Mouse (Mus musculus) intestine, embryonic 15.5 days (tissue): ENCODE measurements around the gene Gm20605. TPM values are rescaled to one million over a fixed set of nuclear protein-coding genes. Genes with fewer than 3 reads are reported as not detected.

ENCODE experiments used
- ATAC-seq: fragments of 200-750 bp; cut with Nextera tagmentation; 2 replicates; pipeline ENCODE4 v1.8.0; 2017; ENCODE audit warnings: moderate TSS enrichment, moderate library complexity
- H3K27ac ChIP-seq: fragments of 300-500 bp; sonication (generic); 2 replicates; pipeline ENCODE4 v1.5.1; 2015; ENCODE audit warnings: mild to moderate bottlenecking, inconsistent platforms
- H3K27me3 ChIP-seq: fragments of 300-500 bp; sonication (generic); replicated peaks from 2 replicates; pipeline ENCODE4 v1.6.1; 2015; ENCODE audit warnings: inconsistent platforms
- H3K36me3 ChIP-seq: fragments of 300-500 bp; sonication (generic); 2 replicates; pipeline ENCODE4 v1.6.1; 2015; ENCODE audit warnings: inconsistent platforms
- H3K4me1 ChIP-seq: fragments of 300-500 bp; sonication (generic); replicated peaks from 2 replicates; pipeline ENCODE4 v1.6.1; 2015; ENCODE audit warnings: inconsistent platforms
- H3K4me2 ChIP-seq: fragments of 300-500 bp; sonication (generic); replicated peaks from 2 replicates; pipeline ENCODE4 v1.6.1; 2015; ENCODE audit warnings: mild to moderate bottlenecking, inconsistent platforms
- H3K4me3 ChIP-seq: fragments of 300-500 bp; sonication (generic); replicated peaks from 2 replicates; pipeline ENCODE4 v1.5.1; 2015; ENCODE audit warnings: inconsistent platforms
- H3K9ac ChIP-seq: fragments of 300-500 bp; sonication (generic); 2 replicates; pipeline ENCODE4 v1.6.1; 2015; ENCODE audit warnings: inconsistent platforms
- H3K9me3 ChIP-seq: fragments of 300-500 bp; sonication (generic); 2 replicates; pipeline ENCODE4 v1.6.1; 2016; ENCODE audit warnings: inconsistent platforms
- WGBS: fragments of 180-500 bp; shearing (Covaris S2); methylation state at CpG from one replicate; pipeline ENCODE4 v1.1.7; 2015; 5-methylcytosine and 5-hydroxymethylcytosine counted together
- polyA plus RNA-seq: library from polyadenylated mRNA; unstranded; fragments of >200 nt; fragmentation: Nextera tagmentation; extraction: Ambion mirVana; gene quantifications from 2 replicates; pipeline ENCODE4 v1.2.1, GENCODE M21; 2015

Gene Gm20605
- 7.4 and 8.0 TPM in 2 replicates for polyA plus RNA-seq

DNA sequence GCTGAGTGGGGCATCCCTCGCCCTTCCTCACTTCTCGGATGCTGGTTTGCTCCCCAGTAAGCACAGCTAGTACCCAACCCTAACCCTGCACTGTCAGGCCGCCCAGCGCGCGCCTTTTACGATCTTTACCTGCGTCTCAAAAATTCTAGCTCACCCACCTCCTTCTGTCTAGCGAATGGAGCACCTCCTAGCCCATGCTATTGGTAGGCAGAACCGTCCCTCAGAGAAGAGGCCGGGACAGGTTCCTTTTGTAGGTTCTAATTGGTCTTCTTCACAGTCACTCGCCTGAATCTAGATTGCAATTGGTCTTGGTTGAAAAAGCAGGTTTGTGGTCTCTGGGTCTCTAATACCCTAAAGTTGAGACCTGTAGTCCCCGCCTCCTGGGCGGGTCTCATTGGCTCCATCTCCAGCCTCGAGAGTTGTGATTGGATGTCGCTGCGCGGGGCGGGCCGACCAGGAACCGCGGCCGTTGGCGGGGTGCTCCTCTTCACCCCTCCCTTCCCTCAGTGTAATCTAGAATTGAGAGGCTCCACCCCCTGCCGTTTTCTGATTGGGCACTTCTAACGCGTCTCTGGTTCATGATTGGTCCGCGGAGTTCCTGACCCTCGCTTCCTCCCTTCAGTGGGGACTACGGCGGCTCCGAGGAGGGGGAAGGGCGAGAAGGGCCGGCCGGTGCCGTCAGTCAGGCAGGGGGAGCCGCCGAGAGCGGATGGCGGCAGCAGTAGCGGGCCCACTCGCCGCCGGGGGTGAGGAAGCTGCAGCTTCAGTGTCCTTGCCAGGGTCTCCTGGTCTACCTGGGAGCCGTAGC, at the start of gene Gm20605, which contains the start of the genes Fbxo24 and Lrch4:
Gene Gm20605, plus strand, starts transcription at position 678 of the 808 bp plus-strand sequence.
Gene Fbxo24, minus strand, starts transcription at position 505 of the 808 bp plus-strand sequence.
Gene Lrch4, plus strand, starts transcription at position 624 of the 808 bp plus-strand sequence.
- Histone ChIP-seq H3K4me3 (peak within 1 kb of the TSS; percentile 91), H3K36me3 (peaks cover 2% of the 10 kb centered on the region), H3K9ac (peak within 1 kb of the TSS; percentile 84), H3K4me1 (peaks cover 33% of the 10 kb centered on the region), H3K9me3 (no peaks in the 10 kb centered on the region), H3K27ac (peak within 1 kb of the TSS; percentile 99), H3K27me3 (no peaks in the 10 kb centered on the region), H3K4me2 (peak within 1 kb of the TSS; percentile 85)
- ATAC-seq = peak; percentile 96
- 0% methylated on average over 43 of the region's 46 CpGs for WGBS

DNA sequence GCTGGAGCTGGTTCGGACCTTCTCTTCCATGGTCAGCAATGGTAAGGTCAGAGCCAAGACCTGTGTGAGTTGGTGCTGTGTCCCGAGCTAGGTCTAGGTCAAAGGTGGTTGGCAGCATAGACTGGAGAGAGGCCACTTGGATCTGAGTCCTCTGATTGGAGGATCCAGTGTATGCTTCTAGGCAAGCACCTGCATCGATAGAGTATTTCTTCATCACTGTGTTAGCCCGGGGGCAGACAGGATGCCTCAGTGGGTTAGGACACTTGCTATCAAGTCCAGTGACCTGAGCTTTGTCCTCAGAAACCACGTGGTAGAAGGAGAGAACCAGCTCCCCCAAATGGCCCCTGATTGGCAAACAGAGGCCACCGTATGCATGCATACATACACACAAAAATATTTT, 48.7 kb upstream of the Gm20605 start:
- Histone ChIP-seq H3K4me1 (no peaks in the 10 kb centered on the region; the same call in 1 of the 2 replicates), H3K9me3 (no peaks in the 10 kb centered on the region), H3K27me3 (peaks cover 14% of the 10 kb centered on the region), H3K36me3 (no peaks in the 10 kb centered on the region), H3K4me3 (no peak overlapping the region), H3K9ac (no peak overlapping the region), H3K27ac (no peak overlapping the region), H3K4me2 (no peak overlapping the region)
- 78% methylated on average over 6 of the region's 6 CpGs for WGBS
- ATAC-seq = no peak

- peaks cover 14% of the 10 kb centered on the region for H3K27me3 ChIP-seq
- H3K9ac ChIP-seq = no peak overlapping the region
- no peak overlapping the region for H3K27ac ChIP-seq
- WGBS = 28% methylated on average over 8 of the region's 8 CpGs
- ATAC-seq = no peak
- H3K36me3 ChIP-seq = no peaks in the 10 kb centered on the region
- H3K4me1 ChIP-seq = no peaks in the 10 kb centered on the region; the same call in 1 of the 2 replicates
- no peak overlapping the region for H3K4me3 ChIP-seq
- H3K4me2 ChIP-seq = 0 out of 2 replicates have a peak overlapping the region, but pooled peaks have one; percentile 70
- no peaks in the 10 kb centered on the region for H3K9me3 ChIP-seq
These were observed 46.3 kb upstream of the Gm20605 start for GRCm38 (mm10) chr5:137582702-137583101.

- H3K9me3 ChIP-seq = no peaks in the 10 kb centered on the region
- H3K36me3 ChIP-seq = no peaks in the 10 kb centered on the region
- WGBS = 8% methylated on average over 27 of the region's 27 CpGs
- 0 out of 2 replicates have a peak overlapping the region, but pooled peaks have one; percentile 6 for H3K27ac ChIP-seq
- H3K4me3 ChIP-seq = peak overlapping the region; percentile 34
- H3K9ac ChIP-seq = peak overlapping the region; percentile 45
- peaks cover 14% of the 10 kb centered on the region for H3K27me3 ChIP-seq
- H3K4me1 ChIP-seq = no peaks in the 10 kb centered on the region; the same call in 1 of the 2 replicates
- peak overlapping the region; percentile 70 for H3K4me2 ChIP-seq
- ATAC-seq = peak; percentile 66
These were observed 45.3 kb upstream of the Gm20605 start for GRCm38 (mm10) chr5:137583670-137584169.

DNA sequence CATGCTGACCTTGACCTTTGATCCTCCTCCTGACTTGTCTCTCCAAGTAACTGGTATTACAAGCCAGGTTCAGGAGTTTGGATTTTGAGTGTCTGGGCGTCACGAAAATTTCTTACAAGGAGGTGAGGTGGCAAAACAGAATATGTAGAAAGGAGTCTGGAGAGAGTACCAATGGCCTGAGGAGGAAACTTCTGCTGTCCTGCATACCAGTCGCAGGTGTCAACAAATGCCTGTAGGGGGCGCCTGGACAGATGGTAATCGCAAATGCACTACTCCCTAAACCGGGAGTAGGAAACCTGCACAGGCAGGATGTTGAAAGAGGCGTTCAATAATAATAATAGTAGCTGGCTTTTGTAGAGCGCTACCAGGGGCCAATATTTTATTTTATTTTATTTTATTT, 44.0 kb upstream of the Gm20605 start:
- no peak overlapping the region for H3K4me2 ChIP-seq
- no peaks in the 10 kb centered on the region for H3K9me3 ChIP-seq
- ATAC-seq = no peak
- no peak overlapping the region for H3K27ac ChIP-seq
- H3K9ac ChIP-seq = no peak overlapping the region
- peaks cover 14% of the 10 kb centered on the region for H3K27me3 ChIP-seq
- H3K4me3 ChIP-seq = no peak overlapping the region
- WGBS = 27% methylated on average over 8 of the region's 8 CpGs
- H3K36me3 ChIP-seq = no peaks in the 10 kb centered on the region
- no peaks in the 10 kb centered on the region; the same call in 1 of the 2 replicates for H3K4me1 ChIP-seq

- no peak overlapping the region for H3K9ac ChIP-seq
- no peak overlapping the region for H3K27ac ChIP-seq
- no peak for ATAC-seq
- H3K9me3 ChIP-seq = no peaks in the 10 kb centered on the region
- H3K4me2 ChIP-seq = no peak overlapping the region
- no peaks in the 10 kb centered on the region for H3K36me3 ChIP-seq
- 81% methylated on average over 5 of the region's 5 CpGs for WGBS
- H3K27me3 ChIP-seq = no peaks in the 10 kb centered on the region
- no peak overlapping the region for H3K4me3 ChIP-seq
- H3K4me1 ChIP-seq = no peaks in the 10 kb centered on the region
These were observed 38.5 kb upstream of the Gm20605 start for GRCm38 (mm10) chr5:137590507-137590906.

- H3K4me1 ChIP-seq = peaks cover 12% of the 10 kb centered on the region
- 79% methylated on average over 7 of the region's 7 CpGs for WGBS
- ATAC-seq = no peak
These were observed 33.1 kb upstream of the Gm20605 start for GRCm38 (mm10) chr5:137595921-137596320.

DNA sequence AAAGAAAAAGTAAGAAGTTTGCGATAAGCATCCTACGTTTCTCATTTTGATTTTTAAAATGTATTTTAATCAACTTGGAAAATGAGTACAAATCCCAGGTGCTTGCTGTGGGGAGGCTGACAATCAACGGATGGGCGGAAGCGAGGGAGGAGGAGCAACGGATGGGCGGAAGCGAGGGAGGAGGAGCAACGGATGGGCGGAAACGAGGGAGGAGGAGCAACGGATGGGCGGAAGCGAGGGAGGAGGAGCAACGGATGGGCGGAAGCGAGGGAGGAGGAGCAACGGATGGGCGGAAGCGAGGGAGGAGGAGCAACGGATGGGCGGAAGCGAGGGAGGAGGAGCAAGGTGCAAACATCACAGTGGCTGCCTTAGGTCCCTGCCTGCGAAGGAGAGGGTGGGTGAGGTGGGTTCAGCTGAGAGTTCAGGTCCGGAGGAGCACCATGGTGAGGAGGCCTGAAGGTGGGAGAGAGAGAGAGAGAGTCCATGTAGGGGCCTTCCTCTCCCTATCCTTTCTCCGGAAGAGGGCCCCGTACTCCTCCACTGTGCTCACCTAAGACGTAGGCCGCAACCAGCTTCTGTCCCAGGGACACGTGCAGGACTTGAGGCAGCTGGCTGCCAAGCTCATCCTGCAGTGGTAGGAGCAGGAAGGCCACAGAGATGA, 32.2 kb upstream of the Gm20605 start:
- WGBS = 26% methylated on average over 25 of the region's 30 CpGs
- H3K27ac ChIP-seq = no peak overlapping the region
- H3K36me3 ChIP-seq = no peaks in the 10 kb centered on the region
- H3K4me2 ChIP-seq = peak overlapping the region; percentile 40
- no peaks in the 10 kb centered on the region for H3K9me3 ChIP-seq
- H3K27me3 ChIP-seq = no peaks in the 10 kb centered on the region
- peaks cover 12% of the 10 kb centered on the region for H3K4me1 ChIP-seq
- H3K4me3 ChIP-seq = peak overlapping the region; percentile 15; the same call in 1 of the 2 replicates
- no peak for ATAC-seq
- no peak overlapping the region for H3K9ac ChIP-seq

More at GRCm38 (mm10) chr5:137595921-137596320, 33.1 kb upstream of the Gm20605 start:
- Histone ChIP-seq H3K4me2 (no peak overlapping the region), H3K27ac (no peak overlapping the region), H3K4me3 (no peak overlapping the region), H3K27me3 (no peaks in the 10 kb centered on the region), H3K9me3 (no peaks in the 10 kb centered on the region), H3K9ac (no peak overlapping the region), H3K36me3 (no peaks in the 10 kb centered on the region)

DNA sequence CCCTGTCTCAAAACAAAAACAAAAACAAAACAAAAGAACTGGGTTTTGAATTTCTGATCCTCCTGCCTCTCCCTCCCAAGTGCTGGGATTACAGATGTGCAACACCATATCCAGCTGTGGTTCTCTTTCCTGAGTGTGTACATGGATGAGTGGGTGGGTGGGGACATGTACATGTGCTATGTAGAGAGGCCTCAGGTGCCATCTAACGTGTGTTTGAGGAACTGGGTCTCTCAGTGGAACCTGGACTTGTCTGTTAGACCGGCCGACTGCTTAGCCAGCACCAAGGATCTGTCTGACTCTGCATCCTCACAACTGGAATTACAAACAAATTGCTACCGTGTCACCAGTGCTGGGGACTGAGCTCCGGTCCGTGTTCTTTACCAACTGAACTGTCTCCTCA, 31.4 kb upstream of the Gm20605 start:
- H3K4me2 ChIP-seq = no peak overlapping the region
- no peak overlapping the region for H3K27ac ChIP-seq
- no peak overlapping the region for H3K9ac ChIP-seq
- H3K9me3 ChIP-seq = no peaks in the 10 kb centered on the region
- H3K27me3 ChIP-seq = no peaks in the 10 kb centered on the region
- 90% methylated on average over 6 of the region's 6 CpGs for WGBS
- ATAC-seq = no peak
- peaks cover 16% of the 10 kb centered on the region for H3K4me1 ChIP-seq
- no peak overlapping the region for H3K4me3 ChIP-seq
- no peaks in the 10 kb centered on the region for H3K36me3 ChIP-seq

DNA sequence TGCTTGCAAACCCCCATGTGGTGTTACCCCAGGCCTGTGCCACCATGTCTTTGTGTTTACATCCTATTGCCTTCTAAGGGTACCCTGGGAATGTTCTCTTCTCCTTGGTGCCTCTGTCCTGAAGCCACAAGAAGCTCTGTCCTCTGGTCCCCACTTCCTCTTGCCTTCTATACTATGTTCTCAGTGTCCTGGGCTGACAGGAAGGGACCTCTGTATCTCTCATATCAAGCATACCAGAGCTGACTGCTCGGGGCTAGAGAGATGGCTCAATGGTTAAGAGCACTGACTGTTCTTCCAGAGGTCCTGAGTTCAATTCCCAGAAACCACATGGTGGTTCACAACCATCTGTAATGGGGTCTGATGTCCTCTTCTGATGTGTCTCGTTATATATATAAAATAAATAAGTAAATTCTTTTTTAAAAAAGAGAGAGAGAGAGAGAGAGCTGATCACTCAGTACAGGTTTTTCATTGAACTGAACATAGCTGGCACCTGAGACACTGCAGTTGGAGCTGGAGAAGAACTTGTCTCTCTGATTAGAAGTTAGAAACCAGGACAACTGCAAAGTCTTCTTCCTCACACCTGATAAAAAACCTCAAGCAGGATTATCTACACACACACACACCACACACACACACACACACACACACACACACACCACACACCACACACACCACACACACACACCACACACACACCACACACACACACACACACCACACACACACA, 30.7 kb upstream of the Gm20605 start:
- WGBS = 87% methylated on average over 2 of the region's 2 CpGs
- no peak overlapping the region for H3K9ac ChIP-seq
- H3K4me3 ChIP-seq = no peak overlapping the region
- ATAC-seq = no peak
- peaks cover 17% of the 10 kb centered on the region for H3K4me1 ChIP-seq
- H3K9me3 ChIP-seq = no peaks in the 10 kb centered on the region
- no peaks in the 10 kb centered on the region for H3K27me3 ChIP-seq
- no peak overlapping the region for H3K4me2 ChIP-seq
- no peak overlapping the region for H3K27ac ChIP-seq
- no peaks in the 10 kb centered on the region for H3K36me3 ChIP-seq

GRCm38 (mm10) chr5:137599600-137599999, 29.4 kb upstream of the Gm20605 start:
- WGBS = 72% methylated on average over 9 of the region's 9 CpGs
- Histone ChIP-seq H3K4me1 (peaks cover 20% of the 10 kb centered on the region), H3K27me3 (no peaks in the 10 kb centered on the region), H3K27ac (peak overlapping the region; percentile 66), H3K9ac (peak overlapping the region; percentile 86), H3K9me3 (no peaks in the 10 kb centered on the region), H3K4me3 (peak overlapping the region; percentile 66), H3K36me3 (no peaks in the 10 kb centered on the region), H3K4me2 (peak overlapping the region; percentile 93)
- ATAC-seq = no peak

GRCm38 (mm10) chr5:137600281-137600618, 28.7 kb upstream of the Gm20605 start:
- peak; percentile 58 for ATAC-seq
- peak overlapping the region; percentile 86 for H3K9ac ChIP-seq
- no peaks in the 10 kb centered on the region for H3K36me3 ChIP-seq
- peak overlapping the region; percentile 93 for H3K4me2 ChIP-seq
- no peaks in the 10 kb centered on the region for H3K27me3 ChIP-seq
- WGBS = 1% methylated on average over 19 of the region's 19 CpGs
- peak overlapping the region; percentile 66 for H3K27ac ChIP-seq
- H3K4me1 ChIP-seq = peaks cover 20% of the 10 kb centered on the region
- peak overlapping the region; percentile 66 for H3K4me3 ChIP-seq
- no peaks in the 10 kb centered on the region for H3K9me3 ChIP-seq
